Mouse (Mus musculus) embryonic facial prominence, embryonic 11.5 days (tissue): Measurements from ENCODE around the gene Ctxn1. TPM values are rescaled to one million over a fixed set of nuclear protein-coding genes. Genes with fewer than 3 reads are reported as not detected.
A peak's percentile ranks its signal among the peaks of the same experiment; 100 is the strongest.

Experiments used
- ATAC-seq: fragments of 200-750 bp; cut with Nextera tagmentation; replicated peaks from 2 replicates; pipeline ENCODE4 v1.8.0; 2017; ENCODE audit warnings: low read depth; ENCODE audit not compliant: insufficient number of reproducible peaks, low FRiP score, low TSS enrichment
- DNase-seq: peaks from one replicate; pipeline ENCODE4 v3.0.0-alpha.2; 2015; ENCODE audit warnings: low spot score
- H3K27ac ChIP-seq: fragments of 300-500 bp; sonication (generic); replicated peaks from 2 replicates; pipeline ENCODE4 v1.5.1; 2014; ENCODE audit warnings: mild to moderate bottlenecking, low read depth, low read length, control low read depth
- H3K27me3 ChIP-seq: fragments of 300-500 bp; sonication (generic); 2 replicates; pipeline ENCODE4 v1.6.1; 2014; ENCODE audit warnings: mild to moderate bottlenecking, low read length, moderate library complexity, mixed read lengths; ENCODE audit not compliant: control insufficient read depth, insufficient read depth
- H3K36me3 ChIP-seq: fragments of 300-500 bp; sonication (generic); replicated peaks from 2 replicates; pipeline ENCODE4 v1.6.1; 2014; ENCODE audit warnings: low read depth, mild to moderate bottlenecking, low read length, moderate library complexity, mixed read lengths; ENCODE audit not compliant: control insufficient read depth, insufficient read depth
- H3K4me1 ChIP-seq: fragments of 300-500 bp; sonication (generic); 2 replicates; pipeline ENCODE4 v1.6.1; 2014; ENCODE audit warnings: low read length, mixed read lengths; ENCODE audit not compliant: control insufficient read depth, insufficient read depth
- H3K4me2 ChIP-seq: fragments of 300-500 bp; sonication (generic); 2 replicates; pipeline ENCODE4 v1.6.1; 2014; ENCODE audit warnings: low read depth, mild to moderate bottlenecking, control low read depth, low read length, moderate library complexity
- H3K4me3 ChIP-seq: fragments of 300-500 bp; sonication (generic); 2 replicates; pipeline ENCODE4 v1.5.1; 2014; ENCODE audit warnings: low read depth, low read length, control low read depth
- H3K9ac ChIP-seq: fragments of 300-500 bp; sonication (generic); replicated peaks from 2 replicates; pipeline ENCODE4 v1.6.1; 2014; ENCODE audit warnings: mild to moderate bottlenecking, control low read depth, low read length
- H3K9me3 ChIP-seq: fragments of 300-500 bp; sonication (generic); replicated peaks from 2 replicates; pipeline ENCODE4 v1.6.1; 2016; ENCODE audit warnings: mild to moderate bottlenecking, low read length, inconsistent platforms, mixed read lengths; ENCODE audit not compliant: control insufficient read depth
- WGBS: fragments of 180-500 bp; shearing (Covaris S2); extraction: QIAGEN DNeasy Blood & Tissue Kit; methylation state at CpG from one replicate; pipeline ENCODE4 v1.1.7; 2014; 5-methylcytosine and 5-hydroxymethylcytosine counted together
- polyA plus RNA-seq: library from polyadenylated mRNA; unstranded; fragments of >200 nt; fragmentation: Nextera tagmentation; extraction: Ambion mirVana; gene quantifications from 2 replicates; pipeline ENCODE4 v1.2.1, GENCODE M21; 2014

Gene Ctxn1
- polyA plus RNA-seq, 1 experiment from 2014 or later, result 75.3 TPM

DNA sequence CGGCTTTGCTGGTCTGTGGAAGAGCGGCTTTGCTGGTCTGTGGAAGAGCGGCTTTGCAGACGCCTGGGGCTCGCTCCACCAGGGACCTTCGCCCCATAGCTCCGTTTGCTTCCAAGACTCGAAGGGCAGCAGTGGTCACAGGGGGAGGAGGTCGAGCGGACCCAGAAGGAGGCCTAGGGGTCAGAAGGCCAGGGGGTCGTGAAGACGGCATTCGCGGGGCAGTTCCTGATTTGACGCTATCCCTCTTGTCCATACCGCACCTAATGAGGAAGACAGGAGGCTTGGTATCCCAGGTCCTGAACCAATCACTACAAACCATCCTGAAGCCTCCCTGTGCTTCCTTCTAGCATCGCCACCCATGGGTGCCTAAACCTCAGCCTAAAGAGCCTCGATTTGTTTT lies 42.8 kb downstream of the Ctxn1 start:
- peaks cover 31% of the 10 kb centered on the region for H3K27me3 ChIP-seq
- ATAC-seq, result no peak
- 4% methylated on average over 18 of the region's 18 CpGs for WGBS

GRCm38 (mm10) chr8:4214006-4214980 lies 44.8 kb downstream of the Ctxn1 start:
- H3K27me3 ChIP-seq, result peaks cover 31% of the 10 kb centered on the region
- H3K9me3 ChIP-seq, result no peaks in the 10 kb centered on the region
- ATAC-seq, result peak; percentile 20; the same call in 1 of the 2 replicates
- peak overlapping the region; percentile 36 for H3K4me3 ChIP-seq
- H3K4me2 ChIP-seq, result peak overlapping the region; percentile 91
- H3K9ac ChIP-seq, result peak overlapping the region; percentile 28
- no peak overlapping the region for H3K27ac ChIP-seq
- no peaks in the 10 kb centered on the region; the same call in none of the 2 replicates for H3K4me1 ChIP-seq
- peak; percentile 58 for DNase-seq
- no peaks in the 10 kb centered on the region for H3K36me3 ChIP-seq
- 9% methylated on average over 33 of the region's 33 CpGs for WGBS

More for the DNA sequence above, 42.8 kb downstream of the Ctxn1 start:
- Histone ChIP-seq H3K4me3 (peak overlapping the region; percentile 47), H3K4me2 (peak overlapping the region; percentile 77), H3K9ac (peak overlapping the region; percentile 52), H3K9me3 (no peaks in the 10 kb centered on the region), H3K36me3 (no peaks in the 10 kb centered on the region), H3K4me1 (no peaks in the 10 kb centered on the region; the same call in none of the 2 replicates), H3K27ac (no peak overlapping the region)
- DNase-seq, result no peak

DNA sequence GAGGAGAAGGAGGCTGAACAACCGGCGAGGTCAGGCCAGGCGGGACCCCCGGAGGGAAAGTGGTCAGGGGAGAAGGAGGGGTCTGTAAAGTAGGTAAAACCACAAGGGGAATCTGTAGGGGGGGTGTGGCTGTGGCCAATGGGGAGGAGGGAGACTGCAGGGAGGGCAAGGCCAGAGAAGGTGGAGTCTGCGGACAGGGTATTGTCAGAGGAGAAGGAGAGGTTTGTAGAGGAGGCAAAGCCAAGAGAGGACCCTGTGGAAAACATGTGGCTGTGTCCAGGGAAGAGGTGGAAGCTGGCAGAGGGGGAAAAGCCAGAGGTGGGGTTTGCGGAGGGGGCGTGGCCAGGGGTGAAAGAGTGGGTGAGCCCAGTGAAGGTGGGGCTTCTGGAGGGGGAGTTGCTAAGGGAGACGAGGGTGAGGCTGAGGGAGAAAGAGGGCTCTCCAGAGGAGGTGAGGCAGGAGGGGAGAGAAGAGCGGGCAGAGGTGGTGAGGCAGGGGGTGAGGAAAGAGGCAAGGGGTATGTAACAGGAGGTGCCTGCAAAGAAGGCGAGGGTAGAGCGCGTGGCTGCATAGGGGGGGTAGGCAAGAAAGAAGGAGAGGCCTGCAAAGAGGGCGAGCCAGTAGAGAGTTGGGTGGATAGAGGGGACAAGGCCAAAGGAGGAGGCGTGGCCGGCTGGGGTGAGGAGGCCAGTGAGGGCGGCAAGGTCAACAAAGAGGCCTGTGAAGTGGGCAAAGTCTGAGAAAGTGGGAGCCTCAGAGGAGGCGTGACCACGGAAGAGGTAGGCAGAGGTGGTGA lies 45.7 kb downstream of the Ctxn1 start:
- H3K4me1 ChIP-seq, result no peaks in the 10 kb centered on the region; the same call in none of the 2 replicates
- H3K27me3 ChIP-seq, result peaks cover 31% of the 10 kb centered on the region
- H3K9ac ChIP-seq, result peak overlapping the region; percentile 28
- no peak overlapping the region for H3K27ac ChIP-seq
- DNase-seq, result peak; percentile 53
- peak overlapping the region; percentile 91 for H3K4me2 ChIP-seq
- WGBS, result 4% methylated on average over 18 of the region's 18 CpGs
- H3K36me3 ChIP-seq, result no peaks in the 10 kb centered on the region
- H3K4me3 ChIP-seq, result peak overlapping the region; percentile 36
- no peaks in the 10 kb centered on the region for H3K9me3 ChIP-seq
- ATAC-seq, result peak; percentile 57

GRCm38 (mm10) chr8:4212809-4213209 lies 46.3 kb downstream of the Ctxn1 start:
- no peak overlapping the region for H3K27ac ChIP-seq
- H3K9me3 ChIP-seq, result no peaks in the 10 kb centered on the region
- H3K9ac ChIP-seq, result peak overlapping the region; percentile 28
- peaks cover 29% of the 10 kb centered on the region for H3K27me3 ChIP-seq
- ATAC-seq, result peak; percentile 10; the same call in 1 of the 2 replicates
- peak overlapping the region; percentile 91 for H3K4me2 ChIP-seq
- no peaks in the 10 kb centered on the region for H3K36me3 ChIP-seq
- peak overlapping the region; percentile 36 for H3K4me3 ChIP-seq
- no peak for DNase-seq
- H3K4me1 ChIP-seq, result no peaks in the 10 kb centered on the region; the same call in none of the 2 replicates
- WGBS, result 1% methylated on average over 25 of the region's 25 CpGs

DNA sequence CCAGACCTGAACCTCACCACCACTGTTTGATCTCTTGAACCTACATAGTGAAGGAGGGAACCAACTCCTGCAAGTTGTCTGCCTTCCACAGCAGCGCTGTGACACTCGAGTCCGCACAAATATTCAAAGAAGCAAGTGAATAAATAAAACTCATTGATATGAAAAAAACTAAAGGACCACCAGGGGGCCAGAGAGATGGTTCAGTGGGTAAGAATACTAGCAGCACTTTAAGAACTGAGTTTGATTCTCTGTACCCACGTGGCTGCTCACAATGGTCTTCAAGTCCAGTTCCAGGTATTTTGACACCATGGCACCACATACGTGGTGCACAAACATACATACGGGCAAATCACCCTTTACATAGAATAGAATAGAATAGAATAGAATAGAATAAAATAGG lies 48.0 kb downstream of the Ctxn1 start:
- no peak overlapping the region for H3K27ac ChIP-seq
- H3K27me3 ChIP-seq, result peaks cover 31% of the 10 kb centered on the region
- H3K4me1 ChIP-seq, result peaks cover 2% of the 10 kb centered on the region
- H3K9me3 ChIP-seq, result no peaks in the 10 kb centered on the region
- ATAC-seq (no peak), DNase-seq (no peak)
- no peaks in the 10 kb centered on the region for H3K36me3 ChIP-seq
- H3K4me3 ChIP-seq, result no peak overlapping the region
- 78% methylated on average over 6 of the region's 6 CpGs for WGBS
- no peak overlapping the region for H3K4me2 ChIP-seq
- H3K9ac ChIP-seq, result no peak overlapping the region

Other genes starting within 250 kb of the Ctxn1 start
- gene Cd209f, start 153.4 kb downstream of the Ctxn1 start, polyA plus RNA-seq, result not detected in 2 replicates
- not detected in 2 replicates for gene Cd209g, start 125.2 kb downstream of the Ctxn1 start, polyA plus RNA-seq
- 16.0 and 20.0 TPM in 2 replicates for gene Evi5l, start 92.7 kb downstream of the Ctxn1 start, polyA plus RNA-seq
- gene Prr36, start 41.8 kb downstream of the Ctxn1 start, polyA plus RNA-seq, result 7.1 and 9.8 TPM in 2 replicates
- 0.32 and 0.38 TPM in 2 replicates for gene Lrrc8e, start 32.4 kb downstream of the Ctxn1 start, polyA plus RNA-seq
- gene Map2k7, start 20.5 kb downstream of the Ctxn1 start, polyA plus RNA-seq, result 16.7 TPM in 2 replicates
- gene Gm49320, start 20.4 kb downstream of the Ctxn1 start, polyA plus RNA-seq, result 0.53 and 0.67 TPM in 2 replicates
- gene Tgfbr3l, start 11.1 kb downstream of the Ctxn1 start, polyA plus RNA-seq, result 1.5 and 1.8 TPM in 2 replicates
- gene Snapc2, start 6.2 kb downstream of the Ctxn1 start, polyA plus RNA-seq, result 59.8 and 67.4 TPM in 2 replicates
- gene Timm44, start 16.6 kb upstream of the Ctxn1 start, polyA plus RNA-seq, result 70.2 and 74.3 TPM in 2 replicates
- gene Ccl25, start 65.9 kb upstream of the Ctxn1 start, polyA plus RNA-seq, result 13.6 and 14.0 TPM in 2 replicates
- 384 and 409 TPM in 2 replicates for gene Elavl1, start 66.1 kb upstream of the Ctxn1 start, polyA plus RNA-seq
- 7.9 and 10.3 TPM in 2 replicates for gene Cers4, start 233.8 kb upstream of the Ctxn1 start, polyA plus RNA-seq